Mouse (Mus musculus) ovary, postnatal 10 days (tissue): ENCODE results near the gene Rpl23a.
A peak's percentile ranks its signal among the peaks of the same experiment; 100 is the strongest.
"Not testable (repeated sequence)": the region's sequence is repeated elsewhere in the genome, so short reads cannot be mapped to it uniquely, and the experiment has no call there.

Source experiments
- DNase-seq: peaks from one replicate; pipeline ENCODE4 v3.0.0; 2022; ENCODE audit warnings: low spot score

Rpl23a gene

GRCm38 (mm10) chr11:78184702-78185101 is 1.3 kb upstream of the Rpl23a start:
- not testable (repeated sequence) for DNase-seq

GRCm38 (mm10) chr11:78183884-78184514 is 615 bp upstream of the Rpl23a start:
- DNase-seq: no peak

- no peak for DNase-seq
Measured at GRCm38 (mm10) chr11:78182450-78182849, 934 bp downstream of the Rpl23a start.

- DNase-seq: no peak
Measured at GRCm38 (mm10) chr11:78181830-78182357, 1.5 kb downstream of the Rpl23a start.

- DNase-seq: no peak
Measured at GRCm38 (mm10) chr11:78180081-78180761, 3.2 kb downstream of the Rpl23a start.

- no peak for DNase-seq
Measured at GRCm38 (mm10) chr11:78179438-78179999, 3.9 kb downstream of the Rpl23a start.

- DNase-seq: no peak
Measured at GRCm38 (mm10) chr11:78178859-78179437, 4.4 kb downstream of the Rpl23a start.

GRCm38 (mm10) chr11:78177903-78178858 is 5.2 kb downstream of the Rpl23a start:
- peak; percentile 93 for DNase-seq

- no peak for DNase-seq
Measured at GRCm38 (mm10) chr11:78177437-78177836, 5.9 kb downstream of the Rpl23a start.

- no peak for DNase-seq
Measured at GRCm38 (mm10) chr11:78176905-78177331, 6.5 kb downstream of the Rpl23a start.

GRCm38 (mm10) chr11:78176402-78176862 is 7.0 kb downstream of the Rpl23a start, which contains the start of the genes Nek8 and Tlcd1:
Nek8 (minus strand) TSS chr11:78176675.
Tlcd1 (plus strand) TSS chr11:78176711.
- DNase-seq: peak; percentile 65

- DNase-seq: no peak
Measured at GRCm38 (mm10) chr11:78175771-78176401, 7.5 kb downstream of the Rpl23a start.

- no peak for DNase-seq
Measured at GRCm38 (mm10) chr11:78174506-78174905, 8.9 kb downstream of the Rpl23a start.

- DNase-seq: no peak
Measured at GRCm38 (mm10) chr11:78172748-78173383, 10.5 kb downstream of the Rpl23a start.

GRCm38 (mm10) chr11:78172034-78172747 is 11.2 kb downstream of the Rpl23a start:
- no peak for DNase-seq

- no peak for DNase-seq
Measured at GRCm38 (mm10) chr11:78171328-78171727, 12.1 kb downstream of the Rpl23a start.

- DNase-seq: no peak
Measured at GRCm38 (mm10) chr11:78170306-78170705, 13.1 kb downstream of the Rpl23a start.

- no peak for DNase-seq
Measured at GRCm38 (mm10) chr11:78168541-78169468, 14.6 kb downstream of the Rpl23a start.
